Mouse (Mus musculus) E14TG2a.4 (cell line): ENCODE results near the gene 5830411N06Rik.

ENCODE experiments used
- H3K27me3 ChIP-seq: 2 replicates; pipeline ENCODE4 v1.6.1; 2014; ENCODE audit warnings: low read length, control low read depth; ENCODE audit not compliant: insufficient read depth
- H3K36me3 ChIP-seq: 2 replicates; pipeline ENCODE4 v1.6.1; 2014; ENCODE audit warnings: low read length, control low read depth; ENCODE audit not compliant: insufficient read depth
- H3K4me1 ChIP-seq: replicated peaks from 2 replicates; pipeline ENCODE4 v1.6.1; 2014; ENCODE audit warnings: low read depth, low read length, control low read depth
- H3K4me3 ChIP-seq: replicated peaks from 2 replicates; pipeline ENCODE4 v1.5.1; 2014; ENCODE audit warnings: mild to moderate bottlenecking, low read length
- H3K9me3 ChIP-seq: 2 replicates; pipeline ENCODE4 v1.6.1; 2014; ENCODE audit warnings: low read length, control low read depth
- CTCF ChIP-seq: conservative IDR thresholded peaks from 2 replicates; pipeline ENCODE4 v1.5.1; 2014; ENCODE audit warnings: low read length
- NANOG ChIP-seq: IDR thresholded peaks from 2 replicates; pipeline ENCODE4 v1.6.1; 2014; ENCODE audit warnings: borderline replicate concordance, low read length, mixed read lengths
- POU5F1 ChIP-seq: IDR thresholded peaks from 2 replicates; pipeline ENCODE4 v1.6.1; 2014; ENCODE audit warnings: low read length, borderline replicate concordance

Gene 5830411N06Rik

DNA sequence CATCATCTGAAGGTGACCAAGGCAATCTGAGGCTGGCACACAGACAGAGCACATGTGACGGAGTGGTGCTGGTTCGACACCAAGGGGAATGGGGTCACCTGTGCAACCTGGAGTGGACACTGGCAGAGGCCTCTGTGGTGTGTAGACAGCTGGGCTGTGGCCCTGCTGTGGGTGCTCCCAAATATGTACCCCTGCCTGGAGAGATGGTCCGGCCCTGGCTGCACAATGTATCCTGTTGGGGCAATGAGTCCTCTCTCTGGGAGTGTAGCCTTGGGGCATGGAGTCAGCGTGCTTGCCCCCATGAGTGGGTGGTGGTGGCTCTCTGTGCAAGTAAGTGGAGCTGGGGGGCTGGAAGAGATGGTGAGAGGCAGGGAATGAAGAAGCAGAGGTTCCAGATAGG, 26.7 kb upstream of the 5830411N06Rik start:
- H3K27me3 ChIP-seq, result peaks cover 16% of the 10 kb centered on the region; the same call in 1 of the 2 replicates
- peaks cover 7% of the 10 kb centered on the region for H3K4me1 ChIP-seq
- no peaks in the 10 kb centered on the region for H3K36me3 ChIP-seq
- no peak overlapping the region for H3K4me3 ChIP-seq
- TF ChIP-seq CTCF (no peak), POU5F1 (no peak), NANOG (no peak)
- peaks cover 11% of the 10 kb centered on the region; the same call in 1 of the 2 replicates for H3K9me3 ChIP-seq

DNA sequence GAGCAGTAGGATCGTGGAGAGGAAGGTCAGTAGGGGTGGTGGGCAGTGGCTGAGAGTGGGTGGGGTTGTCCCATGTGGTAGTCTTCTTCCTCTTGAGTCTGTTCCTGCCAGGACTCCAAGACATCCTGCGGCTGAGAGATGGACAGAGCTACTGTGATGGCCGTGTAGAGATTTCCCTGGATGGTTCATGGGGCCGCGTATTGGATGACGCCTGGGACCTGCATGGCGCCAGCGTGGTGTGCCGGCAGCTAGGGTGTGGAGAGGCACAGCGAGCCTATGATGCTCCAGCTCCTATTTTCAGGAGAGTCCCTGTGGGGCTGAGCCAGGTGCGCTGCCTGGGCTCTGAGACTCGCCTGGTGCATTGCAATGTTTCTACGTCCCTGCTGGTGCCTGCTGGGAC, 22.9 kb upstream of the 5830411N06Rik start:
- H3K27me3 ChIP-seq, result peaks cover 30% of the 10 kb centered on the region
- H3K9me3 ChIP-seq, result peaks cover 6% of the 10 kb centered on the region; the same call in 1 of the 2 replicates
- peaks cover 16% of the 10 kb centered on the region for H3K4me1 ChIP-seq
- TF ChIP-seq NANOG, result no peak
- TF ChIP-seq CTCF, result no peak
- TF ChIP-seq POU5F1, result no peak
- no peaks in the 10 kb centered on the region for H3K36me3 ChIP-seq
- H3K4me3 ChIP-seq, result peak overlapping the region; percentile 65

DNA sequence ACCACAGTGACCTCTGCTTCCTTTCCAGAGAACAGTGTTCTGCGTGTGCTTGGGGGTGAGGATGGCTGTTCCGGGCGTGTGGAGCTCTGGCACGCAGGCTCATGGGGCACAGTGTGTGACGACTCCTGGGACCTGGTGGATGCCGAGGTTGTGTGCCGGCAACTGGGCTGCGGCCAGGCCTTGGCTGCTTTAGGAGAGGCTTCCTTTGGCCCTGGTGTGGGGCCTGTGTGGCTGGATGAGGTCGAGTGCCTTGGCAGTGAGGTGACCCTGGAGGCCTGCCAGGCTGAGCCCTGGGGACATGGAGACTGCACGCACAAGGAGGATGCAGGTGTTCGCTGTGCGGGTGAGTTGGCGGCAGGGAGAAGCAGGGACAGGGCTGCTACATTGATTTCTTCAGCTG, 18.6 kb upstream of the 5830411N06Rik start:
- Histone ChIP-seq H3K27me3 (peaks cover 35% of the 10 kb centered on the region), H3K36me3 (no peaks in the 10 kb centered on the region), H3K9me3 (peaks cover 3% of the 10 kb centered on the region; the same call in 1 of the 2 replicates), H3K4me3 (peak overlapping the region; percentile 61), H3K4me1 (peaks cover 25% of the 10 kb centered on the region)
- no peak for TF ChIP-seq CTCF
- TF ChIP-seq NANOG, result no peak

DNA sequence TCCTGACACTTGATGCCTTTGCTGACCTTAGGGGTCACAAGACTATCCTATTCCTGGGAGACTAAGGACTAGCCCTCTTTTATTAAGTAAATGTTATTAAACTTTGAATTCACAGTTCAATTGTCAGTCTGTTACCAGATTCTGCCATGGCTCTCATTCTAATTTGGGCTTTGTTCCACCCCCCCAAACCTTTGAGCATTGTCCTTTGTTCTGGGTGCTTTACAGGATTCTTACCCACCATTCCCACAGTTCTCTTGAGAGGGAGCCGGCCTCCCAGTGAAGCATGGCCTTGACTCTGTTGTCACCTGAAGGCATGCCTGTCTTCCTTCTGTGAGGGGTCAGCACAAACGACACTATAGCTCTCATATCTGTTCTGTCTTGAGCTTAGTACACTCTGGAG, 16.1 kb upstream of the 5830411N06Rik start:
- Histone ChIP-seq H3K36me3 (no peaks in the 10 kb centered on the region), H3K9me3 (peaks cover 3% of the 10 kb centered on the region; the same call in 1 of the 2 replicates), H3K4me1 (peaks cover 22% of the 10 kb centered on the region), H3K4me3 (no peak overlapping the region), H3K27me3 (peaks cover 24% of the 10 kb centered on the region)
- TF ChIP-seq POU5F1, result no peak
- no peak for TF ChIP-seq NANOG
- no peak for TF ChIP-seq CTCF

DNA sequence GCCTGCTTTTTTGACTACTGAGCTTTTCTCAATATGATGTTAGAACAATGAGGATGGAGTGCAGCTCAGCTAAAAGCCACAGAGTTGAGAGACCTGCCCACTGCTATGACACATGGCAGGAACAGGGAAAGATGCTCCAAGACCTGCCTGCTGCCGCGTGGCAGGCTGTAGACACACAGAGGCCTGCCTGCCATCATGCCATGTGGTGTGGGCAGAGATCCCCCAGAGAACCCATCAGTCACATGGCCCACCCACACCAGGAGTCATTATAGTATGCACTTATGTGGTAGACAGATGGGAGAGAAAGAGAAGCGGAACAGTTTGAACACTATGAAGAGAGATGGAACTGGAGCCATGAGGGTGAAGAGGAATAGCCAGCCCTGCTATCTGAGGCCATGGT, 13.4 kb upstream of the 5830411N06Rik start:
- Histone ChIP-seq H3K4me1 (peaks cover 16% of the 10 kb centered on the region), H3K4me3 (no peak overlapping the region), H3K9me3 (peaks cover 3% of the 10 kb centered on the region; the same call in 1 of the 2 replicates), H3K27me3 (peaks cover 14% of the 10 kb centered on the region), H3K36me3 (no peaks in the 10 kb centered on the region)
- TF ChIP-seq CTCF (no peak), POU5F1 (no peak), NANOG (no peak)

DNA sequence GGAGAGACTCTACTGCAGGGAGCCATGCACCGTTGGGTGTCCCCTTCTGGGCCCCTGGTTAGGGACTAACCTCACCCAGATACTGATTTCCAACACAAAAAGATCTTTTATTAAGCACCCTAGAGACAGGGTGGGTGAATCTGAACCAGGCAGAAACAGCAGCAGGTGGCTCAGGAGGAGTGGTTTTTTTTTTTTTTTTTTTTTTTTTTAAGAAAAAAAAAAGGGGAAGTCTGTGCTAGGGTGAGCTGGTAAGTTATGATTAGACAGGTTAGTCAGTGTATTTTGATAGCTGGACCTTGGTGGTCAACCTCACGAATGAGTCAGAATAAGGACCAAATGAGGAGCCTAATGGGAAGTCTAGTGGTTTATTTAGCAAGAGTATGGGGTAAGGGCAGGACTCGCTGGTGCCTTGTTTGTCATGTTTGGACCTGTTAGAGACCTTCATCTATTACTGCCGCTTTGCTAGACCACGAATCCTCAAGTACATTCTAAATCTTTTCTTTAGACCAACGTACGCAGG, 6.8 kb downstream of the 5830411N06Rik start:
- no peak overlapping the region for H3K4me3 ChIP-seq
- TF ChIP-seq NANOG, result no peak
- TF ChIP-seq POU5F1, result no peak
- no peak for TF ChIP-seq CTCF
- no peaks in the 10 kb centered on the region for H3K27me3 ChIP-seq
- no peaks in the 10 kb centered on the region for H3K9me3 ChIP-seq
- no peaks in the 10 kb centered on the region for H3K4me1 ChIP-seq
- H3K36me3 ChIP-seq, result no peaks in the 10 kb centered on the region

DNA sequence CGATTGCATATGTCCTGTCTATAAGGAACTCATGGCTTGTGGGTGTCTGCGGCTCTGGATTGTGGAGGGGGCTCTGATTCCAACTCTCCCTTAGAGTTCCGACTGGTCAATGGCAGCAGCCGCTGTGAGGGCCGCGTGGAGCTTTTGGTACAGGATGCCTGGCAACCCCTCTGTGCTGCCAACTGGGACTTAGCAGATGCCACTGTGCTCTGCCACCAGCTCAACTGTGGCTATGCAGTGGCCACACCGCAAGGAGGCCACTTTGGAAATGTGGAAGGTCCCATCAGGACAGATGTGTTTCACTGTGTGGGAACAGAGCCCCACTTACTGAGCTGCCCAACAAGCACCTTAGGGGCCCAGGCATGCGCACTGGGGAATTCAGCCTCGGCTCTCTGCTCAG, 48.7 kb downstream of the 5830411N06Rik start:
- Histone ChIP-seq H3K9me3 (peaks cover 38% of the 10 kb centered on the region), H3K4me3 (no peak overlapping the region), H3K36me3 (no peaks in the 10 kb centered on the region), H3K4me1 (no peaks in the 10 kb centered on the region), H3K27me3 (0 out of 2 replicates have a peak, but pooled peaks cover 5% of the 10 kb centered on the region)
- TF ChIP-seq NANOG, result no peak
- TF ChIP-seq POU5F1, result no peak

DNA sequence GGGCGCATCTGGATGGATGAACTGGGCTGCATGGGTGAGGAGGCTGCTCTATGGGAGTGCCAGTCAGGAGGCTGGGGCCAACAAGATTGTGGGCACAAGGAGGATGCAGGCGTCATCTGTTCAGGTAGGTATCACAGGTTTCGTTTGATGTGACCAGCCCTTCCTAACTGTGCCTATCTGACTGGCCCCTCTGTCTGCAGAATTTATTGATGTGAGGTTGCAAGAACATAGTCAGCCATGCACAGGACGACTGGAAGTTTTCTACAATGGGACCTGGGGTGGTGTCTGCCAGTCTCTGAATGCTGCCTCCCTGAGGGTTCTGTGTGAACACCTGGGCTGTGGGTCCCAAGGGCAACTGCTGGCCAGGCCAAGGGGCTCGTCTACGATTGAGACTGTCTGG, 49.8 kb downstream of the 5830411N06Rik start:
- 0 out of 2 replicates have a peak, but pooled peaks cover 5% of the 10 kb centered on the region for H3K27me3 ChIP-seq
- H3K9me3 ChIP-seq, result peaks cover 37% of the 10 kb centered on the region
- no peaks in the 10 kb centered on the region for H3K4me1 ChIP-seq
- TF ChIP-seq NANOG (no peak), POU5F1 (no peak), CTCF (no peak)
- H3K36me3 ChIP-seq, result no peaks in the 10 kb centered on the region
- no peak overlapping the region for H3K4me3 ChIP-seq

DNA sequence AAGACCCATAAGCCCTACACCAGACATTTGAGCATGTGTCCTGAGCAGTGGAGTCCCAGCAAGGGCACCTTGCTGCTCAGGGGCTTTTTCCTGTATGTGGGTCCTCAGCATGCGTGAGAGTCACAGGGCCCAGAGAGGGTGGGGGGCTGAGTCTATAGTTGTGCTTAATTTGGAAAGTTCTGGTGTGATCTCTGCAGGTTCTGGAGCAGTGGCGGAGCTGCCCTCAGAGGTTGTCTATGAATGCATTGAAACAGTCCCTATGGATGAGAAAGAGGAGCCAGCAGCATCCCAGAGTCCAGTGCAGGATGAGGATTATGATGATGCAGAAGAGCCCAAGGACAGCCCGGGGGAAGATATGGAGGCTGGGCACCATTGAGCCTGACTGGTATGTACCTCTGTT, 52.3 kb downstream of the 5830411N06Rik start:
- Histone ChIP-seq H3K4me1 (no peaks in the 10 kb centered on the region), H3K36me3 (no peaks in the 10 kb centered on the region), H3K27me3 (0 out of 2 replicates have a peak, but pooled peaks cover 5% of the 10 kb centered on the region), H3K4me3 (no peak overlapping the region), H3K9me3 (peaks cover 14% of the 10 kb centered on the region)
- no peak for TF ChIP-seq NANOG
- TF ChIP-seq CTCF, result no peak
- no peak for TF ChIP-seq POU5F1
